Mouse (Mus musculus): Measurements from ENCODE around the gene Arrb1.

Arrb1 gene

GRCm38 (mm10) chr7:99582306-99582705 is 47.0 kb downstream of the Arrb1 start:
- no peak for DNase-seq

GRCm38 (mm10) chr7:99582867-99583266 is 47.6 kb downstream of the Arrb1 start:
- DNase-seq: no peak

- no peak for DNase-seq
Observed at GRCm38 (mm10) chr7:99583625-99584024, 48.4 kb downstream of the Arrb1 start.

DNA sequence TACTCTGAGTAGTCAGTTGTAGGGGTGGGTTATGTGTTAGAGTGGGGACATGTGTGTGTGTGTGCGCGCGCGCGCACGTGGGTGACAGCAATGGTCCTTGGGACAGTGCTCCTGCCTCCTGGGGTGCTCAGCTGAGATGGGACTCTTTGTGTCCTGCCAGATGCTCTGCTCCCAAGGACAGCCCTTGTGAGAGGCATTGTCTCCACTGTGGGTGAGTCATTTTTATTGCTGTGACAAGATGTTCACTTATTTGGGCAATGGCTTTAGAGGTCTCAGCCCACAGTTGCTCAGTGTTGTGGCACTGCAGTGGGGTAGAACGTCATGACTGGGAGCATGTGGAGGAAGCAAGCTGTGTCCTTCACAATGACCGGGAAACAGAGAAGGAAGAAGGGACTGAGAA is 50.7 kb downstream of the Arrb1 start:
- no peak for DNase-seq

- DNase-seq: peak; percentile 71
Observed at GRCm38 (mm10) chr7:99590064-99590463, 54.8 kb downstream of the Arrb1 start.

DNA sequence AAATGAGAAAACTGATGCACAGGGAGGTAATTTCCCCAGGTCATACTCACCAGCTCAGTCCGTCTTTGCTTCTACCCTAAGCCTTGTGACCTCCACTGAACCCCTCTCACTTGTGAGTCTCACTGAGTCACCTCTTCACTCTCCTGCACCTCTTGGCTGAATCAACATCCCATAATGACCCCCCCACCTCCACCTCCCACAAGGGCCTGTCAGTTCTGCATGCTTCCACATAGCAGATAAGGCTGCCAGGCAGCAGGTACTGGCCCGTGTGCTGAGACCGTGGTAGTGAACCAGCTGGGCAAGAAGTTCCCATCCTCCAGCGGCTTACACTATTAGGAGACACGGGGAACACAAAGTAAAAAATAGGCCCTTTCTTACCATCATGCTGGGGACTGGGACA is 55.4 kb downstream of the Arrb1 start:
- DNase-seq: no peak

GRCm38 (mm10) chr7:99592669-99593068 is 57.4 kb downstream of the Arrb1 start:
- no peak for DNase-seq

- DNase-seq: no peak
Observed at GRCm38 (mm10) chr7:99593868-99594803, 58.9 kb downstream of the Arrb1 start.

GRCm38 (mm10) chr7:99598722-99599121 is 63.5 kb downstream of the Arrb1 start:
- no peak for DNase-seq

GRCm38 (mm10) chr7:99603875-99604662 is 68.8 kb downstream of the Arrb1 start:
- DNase-seq: no peak

- DNase-seq: no peak
Observed at GRCm38 (mm10) chr7:99605058-99605457, 69.8 kb downstream of the Arrb1 start.

DNA sequence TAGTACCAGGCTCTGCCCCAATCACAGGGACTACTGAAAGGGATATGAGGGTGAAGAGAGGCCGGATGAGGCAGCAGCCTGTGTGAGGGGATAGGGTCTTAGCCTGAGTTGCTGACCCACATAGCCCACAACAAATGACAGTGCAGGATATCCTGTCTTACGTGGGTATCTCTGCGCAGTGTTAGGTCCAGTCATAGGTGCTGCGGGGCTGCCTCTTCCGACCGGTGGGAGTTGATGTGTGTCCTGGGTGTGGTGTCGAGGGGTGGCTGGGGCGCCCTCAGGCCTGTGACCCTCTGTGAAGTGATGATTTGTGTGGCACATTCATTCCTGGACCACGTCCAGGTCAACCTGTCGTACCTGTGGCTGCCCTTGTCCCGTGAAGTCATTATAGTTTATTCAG is 71.0 kb downstream of the Arrb1 start:
- no peak for DNase-seq

- no peak for DNase-seq
Observed at GRCm38 (mm10) chr7:99606766-99607165, 71.5 kb downstream of the Arrb1 start.

GRCm38 (mm10) chr7:99607632-99608031 is 72.4 kb downstream of the Arrb1 start:
- DNase-seq: no peak

DNA sequence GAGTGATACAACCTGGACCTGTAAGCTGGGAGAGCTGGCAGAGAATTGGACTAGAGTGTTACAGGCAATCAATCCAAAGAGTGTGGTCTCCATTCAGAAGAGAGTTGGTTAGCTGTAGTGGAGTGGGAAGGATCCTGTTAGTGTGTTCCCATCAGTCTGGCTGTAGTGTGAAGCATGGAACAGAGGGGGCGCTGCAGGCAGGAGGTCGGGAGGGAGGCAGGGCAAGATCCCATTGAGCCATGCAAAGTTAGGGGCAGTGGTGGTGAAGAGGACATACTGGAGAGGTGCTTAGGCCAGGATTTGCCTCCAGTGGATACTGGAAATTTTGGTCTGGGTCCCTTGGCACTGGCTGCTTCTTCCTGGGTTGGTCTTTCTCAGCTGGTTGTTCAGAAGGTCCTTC is 83.0 kb downstream of the Arrb1 start:
- no peak for DNase-seq

- DNase-seq: peak; percentile 39
Observed at GRCm38 (mm10) chr7:99618860-99619259, 83.6 kb downstream of the Arrb1 start.

DNA sequence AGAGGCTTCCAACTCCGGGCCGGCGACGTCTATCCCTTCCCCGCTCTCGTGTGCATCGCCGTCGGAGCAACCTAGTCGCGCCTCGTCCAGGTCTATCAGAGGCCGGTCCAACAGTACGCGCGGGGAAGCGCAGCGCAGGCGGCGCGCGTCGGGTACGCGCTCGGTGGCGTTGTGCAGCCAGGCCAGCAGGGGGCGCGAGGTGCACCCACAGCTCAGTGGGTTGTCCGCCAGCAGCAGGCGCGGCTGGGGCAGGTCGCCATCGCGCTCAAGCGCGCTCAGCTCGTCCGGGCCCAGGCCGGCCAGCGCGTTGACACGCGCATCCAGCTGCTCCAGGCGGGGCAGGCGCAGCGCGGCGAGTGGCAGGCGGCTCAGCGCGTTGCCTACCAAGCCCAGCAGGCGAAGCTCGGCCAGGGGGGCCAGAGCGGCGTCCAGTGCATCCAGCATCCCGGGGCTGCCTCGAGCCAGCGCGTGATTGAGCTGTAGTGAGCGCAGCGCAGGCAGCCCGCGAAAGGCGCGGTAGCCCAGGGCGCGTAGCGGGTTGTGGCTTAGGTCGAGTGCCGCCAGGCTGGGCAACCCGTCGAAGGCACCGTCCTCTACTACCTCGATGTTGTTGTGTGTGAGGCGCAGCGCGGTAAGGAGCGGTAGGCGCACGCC is 90.6 kb downstream of the Arrb1 start:
- peak; percentile 73 for DNase-seq

DNA sequence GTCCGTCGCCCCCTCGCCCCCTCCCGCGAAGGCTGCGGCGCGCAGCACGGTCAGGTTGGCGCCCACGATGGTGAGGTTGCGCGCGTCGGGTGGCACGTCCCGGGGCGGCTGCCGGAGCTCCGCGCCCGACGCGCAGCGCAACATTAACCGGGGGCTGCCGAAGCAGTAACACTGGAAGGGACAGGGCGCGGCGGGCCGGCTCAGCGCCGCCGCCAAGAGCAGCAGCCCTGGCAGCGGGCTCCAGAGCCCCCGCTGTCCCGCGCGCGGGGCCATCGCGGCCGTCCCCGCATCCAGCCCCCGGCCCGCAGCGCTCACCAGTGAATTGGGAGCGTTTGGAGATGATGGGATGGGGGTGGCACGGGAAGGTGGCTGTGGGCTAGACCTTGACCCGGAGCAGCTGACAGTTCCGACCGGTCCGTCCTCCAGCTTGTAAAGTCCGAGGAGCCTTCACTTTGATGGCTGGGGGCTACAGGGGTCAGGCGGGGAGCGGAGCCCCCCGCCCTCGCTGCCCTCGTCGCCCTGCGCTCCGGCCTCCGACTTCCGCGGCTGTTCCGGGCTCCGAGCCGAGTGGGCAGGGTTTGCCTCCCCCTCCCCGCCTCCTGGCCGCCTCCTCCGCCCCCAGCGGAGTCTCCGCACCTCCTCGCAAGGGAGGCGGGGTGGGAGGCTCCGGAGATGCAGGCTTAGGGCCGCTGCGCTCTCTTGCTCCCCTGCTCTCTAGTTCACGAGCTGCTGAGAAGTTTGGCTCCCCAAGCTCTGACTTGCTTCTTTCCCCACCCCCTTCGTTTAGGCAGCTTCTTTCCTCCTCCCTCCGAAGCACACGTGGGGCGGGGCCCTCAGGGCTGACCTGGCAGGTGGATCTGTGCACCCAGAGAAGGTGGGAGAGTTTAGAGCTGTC is 91.4 kb downstream of the Arrb1 start, which contains the start of gene Tpbgl:
Gene Tpbgl (minus strand): TSS at position 728 of the 895 bp plus-strand sequence.
- no peak for DNase-seq

DNA sequence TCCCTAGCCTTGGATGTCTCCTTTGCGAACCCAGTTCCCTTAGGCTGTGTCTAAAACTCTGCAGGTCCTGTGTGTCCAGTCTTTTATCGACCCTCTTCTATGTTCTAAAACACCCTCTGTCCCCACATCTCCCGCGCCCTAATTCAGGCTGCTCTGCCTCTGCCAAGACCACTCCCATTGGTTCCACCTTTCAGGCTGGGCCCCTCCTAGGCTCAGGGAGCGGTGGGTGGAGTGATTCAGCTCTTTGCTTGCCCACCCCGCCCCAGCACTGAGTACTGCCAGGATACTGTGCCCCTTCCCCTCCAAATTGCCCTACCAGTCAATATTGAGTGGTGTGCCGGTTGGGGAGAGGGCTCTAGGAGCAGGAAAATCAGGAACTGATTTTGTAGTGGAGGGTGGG is 92.1 kb downstream of the Arrb1 start:
- no peak for DNase-seq

GRCm38 (mm10) chr7:99632286-99632685 is 97.0 kb downstream of the Arrb1 start:
- no peak for DNase-seq

- no peak for DNase-seq
Observed at GRCm38 (mm10) chr7:99633966-99634665, 98.8 kb downstream of the Arrb1 start.

- no peak for DNase-seq
Observed at GRCm38 (mm10) chr7:99641245-99641644, 106.0 kb downstream of the Arrb1 start.

Measured in cerebellum, adult 9-11 months (tissue).